Mouse (Mus musculus): ENCODE results near the gene Skp1a. TPM values are rescaled to one million over a fixed set of nuclear protein-coding genes. Genes with fewer than 3 reads are reported as not detected.
A peak's percentile ranks its signal among the peaks of the same experiment; 100 is the strongest.

Skp1a gene
- polyA plus RNA-seq, 1 experiment from 2014 or later, result 503 TPM

GRCm38 (mm10) chr11:52227053-52227452, 4.7 kb upstream of the Skp1a start:
- WGBS, result 79% methylated on average over 3 of the region's 3 CpGs
- Histone ChIP-seq H3K9me3 (ENCODE audit: control insufficient read depth, low read length) (no peaks in the 10 kb centered on the region), H3K9ac (ENCODE audit: low read depth, low read length) (no peak overlapping the region), H3K27ac (ENCODE audit: low read depth, low read length) (no peak overlapping the region), H3K4me3 (ENCODE audit: low read depth, low read length) (no peak overlapping the region), H3K4me1 (replicated peaks; ENCODE audit: control insufficient read depth, insufficient read depth, low read length) (peaks cover 6% of the 10 kb centered on the region), H3K36me3 (ENCODE audit: control insufficient read depth, insufficient read depth, low read length) (no peaks in the 10 kb centered on the region), H3K4me2 (no peak overlapping the region), H3K27me3 (replicated peaks; ENCODE audit: control insufficient read depth, insufficient read depth, low read length) (no peaks in the 10 kb centered on the region)
- no peak for ATAC-seq (replicated peaks; ENCODE audit: low FRiP score)
- no peak for DNase-seq (ENCODE audit: low spot score)

- 77% methylated on average over 13 of the region's 13 CpGs for WGBS
Measured at GRCm38 (mm10) chr11:52227466-52228226, 4.1 kb upstream of the Skp1a start.

GRCm38 (mm10) chr11:52228722-52229448, 2.9 kb upstream of the Skp1a start:
- Histone ChIP-seq H3K27me3 (replicated peaks; ENCODE audit: control insufficient read depth, insufficient read depth, low read length) (no peaks in the 10 kb centered on the region), H3K4me2 (no peak overlapping the region), H3K4me3 (ENCODE audit: low read depth, low read length) (no peak overlapping the region), H3K27ac (ENCODE audit: low read depth, low read length) (no peak overlapping the region), H3K9ac (ENCODE audit: low read depth, low read length) (no peak overlapping the region), H3K4me1 (replicated peaks; ENCODE audit: control insufficient read depth, insufficient read depth, low read length) (peaks cover 11% of the 10 kb centered on the region), H3K9me3 (ENCODE audit: control insufficient read depth, low read length) (no peaks in the 10 kb centered on the region), H3K36me3 (ENCODE audit: control insufficient read depth, insufficient read depth, low read length) (no peaks in the 10 kb centered on the region)
- ATAC-seq (replicated peaks; ENCODE audit: low FRiP score) (no peak), DNase-seq (ENCODE audit: low spot score) (no peak)
- 88% methylated on average over 7 of the region's 7 CpGs for WGBS

More at GRCm38 (mm10) chr11:52227466-52228226, 4.1 kb upstream of the Skp1a start:
- Histone ChIP-seq H3K4me1 (replicated peaks; ENCODE audit: control insufficient read depth, insufficient read depth, low read length) (peaks cover 6% of the 10 kb centered on the region), H3K4me3 (ENCODE audit: low read depth, low read length) (no peak overlapping the region), H3K9ac (ENCODE audit: low read depth, low read length) (no peak overlapping the region), H3K36me3 (ENCODE audit: control insufficient read depth, insufficient read depth, low read length) (no peaks in the 10 kb centered on the region), H3K9me3 (ENCODE audit: control insufficient read depth, low read length) (no peaks in the 10 kb centered on the region), H3K27ac (ENCODE audit: low read depth, low read length) (no peak overlapping the region), H3K27me3 (replicated peaks; ENCODE audit: control insufficient read depth, insufficient read depth, low read length) (no peaks in the 10 kb centered on the region), H3K4me2 (no peak overlapping the region)
- no peak for DNase-seq (ENCODE audit: low spot score)
- no peak for ATAC-seq (replicated peaks; ENCODE audit: low FRiP score)

GRCm38 (mm10) chr11:52230694-52231093, 1.1 kb upstream of the Skp1a start:
- H3K27ac ChIP-seq (ENCODE audit: low read depth, low read length), result peak overlapping the region; percentile 63; the same call in 1 of the 2 replicates
- no peaks in the 10 kb centered on the region for H3K9me3 ChIP-seq (ENCODE audit: control insufficient read depth, low read length)
- H3K36me3 ChIP-seq (ENCODE audit: control insufficient read depth, insufficient read depth, low read length), result no peaks in the 10 kb centered on the region
- DNase-seq (ENCODE audit: low spot score), result no peak
- peak overlapping the region; percentile 98 for H3K9ac ChIP-seq (ENCODE audit: low read depth, low read length)
- H3K27me3 ChIP-seq (replicated peaks; ENCODE audit: control insufficient read depth, insufficient read depth, low read length), result no peaks in the 10 kb centered on the region
- peak overlapping the region; percentile 97; the same call in 1 of the 2 replicates for H3K4me3 ChIP-seq (ENCODE audit: low read depth, low read length)
- ATAC-seq (replicated peaks; ENCODE audit: low FRiP score), result no peak
- WGBS, result 51% methylated on average over 5 of the region's 5 CpGs
- H3K4me2 ChIP-seq, result peak overlapping the region; percentile 86
- peaks cover 21% of the 10 kb centered on the region for H3K4me1 ChIP-seq (replicated peaks; ENCODE audit: control insufficient read depth, insufficient read depth, low read length)

- peak overlapping the region; percentile 98 for H3K9ac ChIP-seq (ENCODE audit: low read depth, low read length)
- H3K27ac ChIP-seq (ENCODE audit: low read depth, low read length), result no peak overlapping the region
- 28% methylated on average over 3 of the region's 3 CpGs for WGBS
- ATAC-seq (replicated peaks; ENCODE audit: low FRiP score) (no peak), DNase-seq (ENCODE audit: low spot score) (no peak)
- H3K4me2 ChIP-seq, result peak overlapping the region; percentile 86
- no peaks in the 10 kb centered on the region for H3K27me3 ChIP-seq (replicated peaks; ENCODE audit: control insufficient read depth, insufficient read depth, low read length)
- peaks cover 7% of the 10 kb centered on the region; the same call in 1 of the 2 replicates for H3K36me3 ChIP-seq (ENCODE audit: control insufficient read depth, insufficient read depth, low read length)
- no peaks in the 10 kb centered on the region for H3K9me3 ChIP-seq (ENCODE audit: control insufficient read depth, low read length)
- H3K4me3 ChIP-seq (ENCODE audit: low read depth, low read length), result peak overlapping the region; percentile 97
- peaks cover 21% of the 10 kb centered on the region for H3K4me1 ChIP-seq (replicated peaks; ENCODE audit: control insufficient read depth, insufficient read depth, low read length)
Measured at GRCm38 (mm10) chr11:52233043-52233653, 1.4 kb downstream of the Skp1a start.

GRCm38 (mm10) chr11:52233906-52234305, 2.1 kb downstream of the Skp1a start:
- no peaks in the 10 kb centered on the region for H3K27me3 ChIP-seq (replicated peaks; ENCODE audit: control insufficient read depth, insufficient read depth, low read length)
- ATAC-seq (replicated peaks; ENCODE audit: low FRiP score), result no peak
- DNase-seq (ENCODE audit: low spot score), result no peak
- H3K27ac ChIP-seq (ENCODE audit: low read depth, low read length), result no peak overlapping the region
- H3K9ac ChIP-seq (ENCODE audit: low read depth, low read length), result no peak overlapping the region
- H3K4me2 ChIP-seq, result peak overlapping the region; percentile 86
- 90% methylated on average over 1 of the region's 1 CpGs for WGBS
- H3K4me1 ChIP-seq (replicated peaks; ENCODE audit: control insufficient read depth, insufficient read depth, low read length), result peaks cover 21% of the 10 kb centered on the region
- H3K9me3 ChIP-seq (ENCODE audit: control insufficient read depth, low read length), result no peaks in the 10 kb centered on the region
- H3K36me3 ChIP-seq (ENCODE audit: control insufficient read depth, insufficient read depth, low read length), result peaks cover 11% of the 10 kb centered on the region
- H3K4me3 ChIP-seq (ENCODE audit: low read depth, low read length), result peak overlapping the region; percentile 97; the same call in 1 of the 2 replicates

GRCm38 (mm10) chr11:52234509-52234908, 2.7 kb downstream of the Skp1a start:
- Histone ChIP-seq H3K9ac (ENCODE audit: low read depth, low read length) (no peak overlapping the region), H3K4me3 (ENCODE audit: low read depth, low read length) (no peak overlapping the region), H3K4me2 (peak overlapping the region; percentile 33), H3K27ac (ENCODE audit: low read depth, low read length) (no peak overlapping the region), H3K4me1 (replicated peaks; ENCODE audit: control insufficient read depth, insufficient read depth, low read length) (peaks cover 21% of the 10 kb centered on the region), H3K36me3 (ENCODE audit: control insufficient read depth, insufficient read depth, low read length) (peaks cover 11% of the 10 kb centered on the region), H3K9me3 (ENCODE audit: control insufficient read depth, low read length) (no peaks in the 10 kb centered on the region), H3K27me3 (replicated peaks; ENCODE audit: control insufficient read depth, insufficient read depth, low read length) (no peaks in the 10 kb centered on the region)
- no peak for DNase-seq (ENCODE audit: low spot score)
- ATAC-seq (replicated peaks; ENCODE audit: low FRiP score), result no peak

- H3K9me3 ChIP-seq (ENCODE audit: control insufficient read depth, low read length), result no peaks in the 10 kb centered on the region
- H3K36me3 ChIP-seq (ENCODE audit: control insufficient read depth, insufficient read depth, low read length), result peaks cover 20% of the 10 kb centered on the region
- H3K9ac ChIP-seq (ENCODE audit: low read depth, low read length), result no peak overlapping the region
- ATAC-seq (replicated peaks; ENCODE audit: low FRiP score) (no peak), DNase-seq (ENCODE audit: low spot score) (no peak)
- H3K27ac ChIP-seq (ENCODE audit: low read depth, low read length), result no peak overlapping the region
- no peaks in the 10 kb centered on the region for H3K4me1 ChIP-seq (replicated peaks; ENCODE audit: control insufficient read depth, insufficient read depth, low read length)
- no peak overlapping the region for H3K4me3 ChIP-seq (ENCODE audit: low read depth, low read length)
- H3K4me2 ChIP-seq, result no peak overlapping the region
- H3K27me3 ChIP-seq (replicated peaks; ENCODE audit: control insufficient read depth, insufficient read depth, low read length), result no peaks in the 10 kb centered on the region
- 91% methylated on average over 4 of the region's 4 CpGs for WGBS
Measured at GRCm38 (mm10) chr11:52240898-52241542, 9.2 kb downstream of the Skp1a start.
